Mouse (Mus musculus) liver, embryonic 16.5 days (tissue): Measurements from ENCODE around the gene Pram1. TPM values are rescaled to one million over a fixed set of nuclear protein-coding genes. Genes with fewer than 3 reads are reported as not detected.

ENCODE experiments used
- ATAC-seq: fragments of 200-750 bp; cut with Nextera tagmentation; 2 replicates; pipeline ENCODE4 v1.8.0; 2017; ENCODE audit warnings: low read depth, mild to moderate bottlenecking, moderate number of reproducible peaks, moderate library complexity
- H3K27ac ChIP-seq: fragments of 300-500 bp; sonication (generic); 2 replicates; pipeline ENCODE4 v1.5.1; 2014; ENCODE audit warnings: mild to moderate bottlenecking, low read length
- H3K27me3 ChIP-seq: fragments of 300-500 bp; sonication (generic); 2 replicates; pipeline ENCODE4 v1.6.1; 2014; ENCODE audit warnings: low read depth, low read length, mixed read lengths; ENCODE audit not compliant: control insufficient read depth, insufficient read depth
- H3K36me3 ChIP-seq: fragments of 300-500 bp; sonication (generic); 2 replicates; pipeline ENCODE4 v1.6.1; 2014; ENCODE audit warnings: mild to moderate bottlenecking; ENCODE audit not compliant: control insufficient read depth, insufficient read depth
- H3K4me1 ChIP-seq: fragments of 300-500 bp; sonication (generic); 2 replicates; pipeline ENCODE4 v1.6.1; 2014; ENCODE audit warnings: low read depth, low read length, mixed read lengths; ENCODE audit not compliant: control insufficient read depth
- H3K4me2 ChIP-seq: fragments of 300-500 bp; sonication (generic); 2 replicates; pipeline ENCODE4 v1.6.1; 2014; ENCODE audit warnings: low read depth, low read length, mixed read lengths
- H3K4me3 ChIP-seq: fragments of 300-500 bp; sonication (generic); 2 replicates; pipeline ENCODE4 v1.5.1; 2014; ENCODE audit warnings: low read depth, mild to moderate bottlenecking, low read length
- H3K9ac ChIP-seq: fragments of 300-500 bp; sonication (generic); 2 replicates; pipeline ENCODE4 v1.6.1; 2014; ENCODE audit warnings: low read depth, low read length
- H3K9me3 ChIP-seq: fragments of 300-500 bp; sonication (generic); replicated peaks from 2 replicates; pipeline ENCODE4 v1.6.1; 2016; ENCODE audit warnings: low read length; ENCODE audit not compliant: control insufficient read depth
- WGBS: fragments of 180-500 bp; shearing (Covaris S2); extraction: QIAGEN DNeasy Blood & Tissue Kit; methylation state at CpG from one replicate; pipeline ENCODE4 v1.1.7; 2014; ENCODE audit not compliant: insufficient replicate concordance; 5-methylcytosine and 5-hydroxymethylcytosine counted together
- polyA plus RNA-seq: library from polyadenylated mRNA; unstranded; fragments of >200 nt; fragmentation: Nextera tagmentation; extraction: Ambion mirVana; gene quantifications from 2 replicates; pipeline ENCODE4 v1.2.1, GENCODE M21; 2015

Pram1 gene
- polyA plus RNA-seq, 1 experiment from 2014 or later: 5.6 TPM

DNA sequence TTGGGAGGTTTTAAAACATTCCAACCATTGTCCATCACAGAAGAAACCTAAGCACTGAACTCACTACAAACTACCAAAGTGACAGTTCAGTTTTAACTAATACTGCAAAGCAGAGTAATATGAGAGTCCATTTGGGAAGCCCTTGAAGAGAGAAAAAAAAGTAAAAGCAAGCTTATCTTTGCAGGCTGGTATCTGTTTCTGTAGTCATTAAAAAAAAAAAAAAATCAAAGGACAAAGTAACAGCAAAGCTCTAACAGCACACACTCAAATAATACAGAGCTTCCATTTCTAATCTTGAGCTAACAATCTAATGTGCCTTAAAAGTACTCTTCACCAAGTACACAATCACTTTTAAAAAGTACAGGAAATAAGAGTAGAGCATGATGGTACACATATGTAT lies 43.9 kb downstream of the Pram1 start:
- Histone ChIP-seq H3K4me1 (peaks cover 33% of the 10 kb centered on the region), H3K9me3 (no peaks in the 10 kb centered on the region), H3K9ac (no peak overlapping the region), H3K36me3 (peaks cover 9% of the 10 kb centered on the region), H3K4me2 (peak overlapping the region; percentile 96; the same call in 1 of the 2 replicates), H3K27me3 (no peaks in the 10 kb centered on the region), H3K27ac (no peak overlapping the region), H3K4me3 (no peak overlapping the region)
- ATAC-seq: no peak

DNA sequence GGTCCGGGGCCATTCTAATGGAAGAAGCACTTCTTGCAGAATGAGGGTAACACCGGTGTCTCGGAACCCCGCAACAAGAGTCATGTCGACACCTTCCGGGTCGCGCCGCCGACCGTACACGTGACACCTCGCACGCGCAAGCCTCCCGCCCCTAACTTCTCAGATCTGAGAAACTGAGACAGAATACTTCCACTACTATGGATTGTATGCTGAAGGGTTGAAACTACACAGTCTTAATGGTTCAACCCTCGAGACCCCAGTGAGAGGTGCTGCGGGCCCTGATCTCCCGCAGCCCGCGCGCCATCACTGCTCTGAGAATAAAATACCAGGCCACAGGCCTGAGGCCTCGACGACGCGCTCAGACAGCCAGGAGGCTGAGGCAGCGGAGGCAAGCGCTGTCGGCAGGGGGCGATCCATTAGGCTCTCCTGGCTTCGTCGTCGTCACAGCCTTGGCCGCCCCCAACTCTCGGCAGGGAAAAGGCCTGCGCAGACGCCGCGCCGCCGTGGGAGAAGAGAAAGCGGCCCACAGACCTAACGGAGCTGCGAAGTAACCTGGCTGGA lies 46.9 kb downstream of the Pram1 start:
- no peaks in the 10 kb centered on the region for H3K27me3 ChIP-seq
- no peaks in the 10 kb centered on the region for H3K9me3 ChIP-seq
- peaks cover 12% of the 10 kb centered on the region for H3K36me3 ChIP-seq
- ATAC-seq: peak; percentile 62
- WGBS: under 1% methylated on average over 44 of the region's 44 CpGs
- H3K4me2 ChIP-seq: peak overlapping the region; percentile 96
- H3K4me1 ChIP-seq: peaks cover 31% of the 10 kb centered on the region
- H3K27ac ChIP-seq: peak overlapping the region; percentile 88
- H3K9ac ChIP-seq: peak overlapping the region; percentile 96
- H3K4me3 ChIP-seq: peak overlapping the region; percentile 89

GRCm38 (mm10) chr17:33685249-33685653 lies 47.4 kb downstream of the Pram1 start:
- Histone ChIP-seq H3K36me3 (peaks cover 12% of the 10 kb centered on the region), H3K4me2 (peak overlapping the region; percentile 96), H3K27ac (peak overlapping the region; percentile 88), H3K4me1 (peaks cover 31% of the 10 kb centered on the region), H3K27me3 (no peaks in the 10 kb centered on the region), H3K4me3 (peak overlapping the region; percentile 89), H3K9me3 (no peaks in the 10 kb centered on the region), H3K9ac (peak overlapping the region; percentile 96)
- peak; percentile 98 for ATAC-seq
- WGBS: under 1% methylated on average over 42 of the region's 42 CpGs

DNA sequence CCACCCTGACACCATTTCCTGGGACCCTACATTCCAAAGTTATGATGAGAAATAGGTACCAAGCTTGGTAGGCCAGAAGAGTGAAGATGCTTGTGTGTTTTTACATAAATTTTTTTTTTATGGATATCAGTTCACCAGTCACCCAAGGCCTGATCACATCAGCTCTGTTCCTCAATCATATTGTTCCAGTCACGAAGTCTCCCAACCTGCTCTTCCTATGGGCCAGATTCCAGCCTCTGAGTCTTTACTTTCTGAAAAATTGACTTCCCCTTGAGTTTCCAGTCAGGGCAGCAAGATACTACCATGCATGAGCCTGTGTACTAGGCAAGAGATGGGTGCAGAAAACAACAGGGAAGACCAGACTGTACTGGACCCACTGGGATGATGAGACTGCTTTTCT lies 48.9 kb downstream of the Pram1 start, which contains the start of gene Hnrnpm:
Gene Hnrnpm, minus strand, starts transcription at position 101 of the 400 bp plus-strand sequence.
- H3K27me3 ChIP-seq: no peaks in the 10 kb centered on the region
- no peaks in the 10 kb centered on the region for H3K9me3 ChIP-seq
- ATAC-seq: no peak
- H3K4me3 ChIP-seq: peak within 1 kb of the TSS; percentile 89
- no peak within 1 kb of the TSS for H3K9ac ChIP-seq
- peaks cover 28% of the 10 kb centered on the region for H3K4me1 ChIP-seq
- 78% methylated on average over 1 of the region's 1 CpGs for WGBS
- peak within 1 kb of the TSS; percentile 2; the same call in 1 of the 2 replicates for H3K27ac ChIP-seq
- H3K4me2 ChIP-seq: peak within 1 kb of the TSS; percentile 96
- peaks cover 21% of the 10 kb centered on the region for H3K36me3 ChIP-seq

Other genes with a start within 250 kb of the Pram1 start
- 6.0 and 6.8 TPM in 2 replicates for gene Zfp101, start 243.4 kb upstream of the Pram1 start, polyA plus RNA-seq
- gene Actl9, start 205.2 kb upstream of the Pram1 start, polyA plus RNA-seq: not detected in 2 replicates
- 5.1 and 6.6 TPM in 2 replicates for gene Adamts10, start 113.9 kb upstream of the Pram1 start, polyA plus RNA-seq
- gene Myo1f, start 82.3 kb upstream of the Pram1 start, polyA plus RNA-seq: 11.2 and 12.7 TPM in 2 replicates
- gene Zfp414, start 9.0 kb upstream of the Pram1 start, polyA plus RNA-seq: 14.4 and 17.9 TPM in 2 replicates
- 121 and 124 TPM in 2 replicates for gene Hnrnpm, start 48.8 kb downstream of the Pram1 start, polyA plus RNA-seq
- gene March2, start 80.6 kb downstream of the Pram1 start, polyA plus RNA-seq: 256 and 281 TPM in 2 replicates
- gene Rab11b, start 122.5 kb downstream of the Pram1 start, polyA plus RNA-seq: 107 and 115 TPM in 2 replicates
- 29.3 and 29.6 TPM in 2 replicates for gene Angptl4, start 143.8 kb downstream of the Pram1 start, polyA plus RNA-seq
- 10.0 and 13.7 TPM in 2 replicates for gene Kank3, start 172.5 kb downstream of the Pram1 start, polyA plus RNA-seq
- gene Rps28, start 186.5 kb downstream of the Pram1 start, polyA plus RNA-seq: 389 and 463 TPM in 2 replicates
- 243 and 245 TPM in 2 replicates for gene Ndufa7, start 186.5 kb downstream of the Pram1 start, polyA plus RNA-seq
- gene Cd320, start 205.0 kb downstream of the Pram1 start, polyA plus RNA-seq: 11.9 and 12.1 TPM in 2 replicates
- not detected in 2 replicates for gene Gm7029, start 235.8 kb downstream of the Pram1 start, polyA plus RNA-seq